Mouse (Mus musculus) adrenal gland, postnatal 36 days (tissue): ENCODE data around the gene Kif3a. TPM values are rescaled to one million over a fixed set of nuclear protein-coding genes. Genes with fewer than 3 reads are reported as not detected.

Experiments
- DNase-seq, 2 experiments: peaks; one replicate each; pipeline ENCODE4 v3.0.0; 2021; ENCODE audit warnings: mixed read lengths in 1 of 2
- total RNA-seq, 2 experiments: library from RNA; stranded (reverse); gene quantifications; 2 replicates each; pipeline ENCODE4 v1.2.3; 2021

Kif3a gene
- total RNA-seq, 2 experiments from 2014 or later, result 24.1 to 31.1 TPM

DNA sequence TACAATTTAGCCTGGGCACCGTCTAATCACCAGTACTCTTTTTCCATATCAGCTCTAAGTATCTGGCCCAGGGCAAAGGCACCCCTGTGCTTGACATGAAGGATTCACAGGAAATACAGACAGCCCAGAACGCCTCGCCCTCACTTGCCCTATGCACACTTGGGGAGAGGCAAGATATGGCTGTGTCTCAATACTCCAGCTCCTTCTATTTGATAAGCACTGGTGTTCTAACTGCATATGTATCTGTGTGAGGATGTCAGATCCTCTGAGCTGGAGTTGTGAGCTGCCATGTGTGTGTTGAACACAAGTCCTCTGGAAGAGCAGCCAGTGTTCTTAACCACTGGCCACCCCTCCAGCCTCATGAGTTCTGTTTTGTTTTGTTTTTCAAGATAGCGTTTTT, 84.3 kb downstream of the Kif3a start:
- DNase-seq, result no peak

Other genes starting within 250 kb of the Kif3a start
- gene Zcchc10, start 242.7 kb upstream of the Kif3a start, total RNA-seq, result 10 to 100 TPM; 11.0 to 13.3 TPM
- gene Aff4, start 216.5 kb upstream of the Kif3a start, total RNA-seq, result 100 to 1,000 TPM; 157 to 207 TPM
- not detected for gene Leap2, start 144.2 kb upstream of the Kif3a start, total RNA-seq
- 1,000 to 10,000 TPM; 1,132 to 1,289 TPM for gene Uqcrq, start 136.5 kb upstream of the Kif3a start, total RNA-seq
- 1 to 10 TPM; 3.3 to 4.0 TPM for gene Gdf9, start 136.4 kb upstream of the Kif3a start, total RNA-seq
- gene Gm10447, start 110.3 kb upstream of the Kif3a start, total RNA-seq, result under 1 TPM; 0.16 to 0.17 TPM
- 1 to 10 TPM; 2.5 to 6.0 TPM for gene Shroom1, start 110.2 kb upstream of the Kif3a start, total RNA-seq
- not detected for gene Gm9837, start 96.9 kb upstream of the Kif3a start, total RNA-seq
- gene Gm9945, start 87.2 kb upstream of the Kif3a start, total RNA-seq, result not detected
- gene Sowaha, start 87.1 kb upstream of the Kif3a start, total RNA-seq, result under 1 TPM; 0.20 to 0.30 TPM
- gene Sept8, start 48.1 kb upstream of the Kif3a start, total RNA-seq, result 10 to 100 TPM; 35.0 to 42.6 TPM
- not detected for gene Il4, start 51.3 kb downstream of the Kif3a start, total RNA-seq
- gene Il13, start 67.3 kb downstream of the Kif3a start, total RNA-seq, result not detected
- 10 to 100 TPM; 12.1 to 17.1 TPM for gene Rad50, start 139.9 kb downstream of the Kif3a start, total RNA-seq
- not detected for gene Il5, start 153.4 kb downstream of the Kif3a start, total RNA-seq
- gene Irf1, start 202.6 kb downstream of the Kif3a start, total RNA-seq, result 10 to 100 TPM; 24.3 to 26.0 TPM
- 1 to 10 TPM in 1 of 2 experiments, not detected in 1; 1.1 TPM for gene Gm17334, start 205.8 kb downstream of the Kif3a start, total RNA-seq